Mouse (Mus musculus): ENCODE measurements around the gene Elp5. TPM values are rescaled to one million over a fixed set of nuclear protein-coding genes. Genes with fewer than 3 reads are reported as not detected.

The Elp5 gene
- polyA plus RNA-seq, 1 experiment from 2014 or later: 154 TPM

DNA sequence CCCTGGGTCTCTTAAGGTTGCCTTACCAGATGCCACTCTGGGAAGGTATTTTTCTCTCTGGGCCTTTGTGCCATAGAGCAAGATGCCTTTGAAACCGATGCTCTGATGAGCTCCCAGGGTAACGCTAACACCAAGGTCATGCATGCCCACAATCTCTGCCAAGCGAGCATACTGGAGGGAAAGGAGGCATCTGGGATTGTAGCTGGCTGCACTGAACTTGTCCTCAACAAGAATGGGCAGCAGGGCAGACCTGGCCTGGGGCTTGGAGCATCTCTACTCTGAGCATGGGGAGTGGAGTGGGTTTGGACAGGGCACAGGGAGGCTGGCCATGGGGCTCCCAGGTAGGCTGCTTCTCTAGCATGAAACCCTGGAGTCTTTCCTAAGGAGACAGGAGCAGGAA, 31.1 kb upstream of the Elp5 start:
- H3K4me2 ChIP-seq: no peak overlapping the region
- peaks cover 35% of the 10 kb centered on the region for H3K4me1 ChIP-seq (replicated peaks)
- no peak for ATAC-seq (ENCODE audit: low FRiP score)
- H3K4me3 ChIP-seq: no peak overlapping the region
- no peaks in the 10 kb centered on the region for H3K27me3 ChIP-seq
- no peak overlapping the region for H3K27ac ChIP-seq
- peak overlapping the region; percentile 14; the same call in 1 of the 2 replicates for H3K9ac ChIP-seq
- H3K36me3 ChIP-seq: peaks cover 55% of the 10 kb centered on the region
- 90% methylated on average over 3 of the region's 3 CpGs for WGBS
- no peaks in the 10 kb centered on the region for H3K9me3 ChIP-seq

DNA sequence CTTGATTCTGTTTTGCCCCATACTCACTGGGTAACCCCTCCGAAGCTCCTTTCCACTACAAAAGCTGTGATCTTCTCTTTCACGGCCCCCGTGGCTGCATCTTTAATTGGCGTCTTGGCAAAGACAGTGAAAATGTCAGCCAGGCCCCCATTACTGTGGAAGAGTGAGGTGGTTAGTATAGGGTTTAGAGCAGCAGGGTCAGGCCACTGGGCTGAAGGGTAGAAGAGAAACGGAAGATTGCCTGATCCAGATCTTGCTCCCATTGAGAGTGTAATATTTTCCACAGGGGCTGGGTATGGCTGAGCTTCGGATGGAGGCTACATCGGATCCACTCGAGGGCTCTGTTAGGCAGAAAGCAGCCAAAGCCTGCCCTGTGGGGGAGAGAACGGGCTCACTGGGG, 30.6 kb upstream of the Elp5 start:
- 83% methylated on average over 9 of the region's 9 CpGs for WGBS
- no peaks in the 10 kb centered on the region for H3K27me3 ChIP-seq
- H3K27ac ChIP-seq: no peak overlapping the region
- H3K36me3 ChIP-seq: peaks cover 59% of the 10 kb centered on the region
- ATAC-seq (ENCODE audit: low FRiP score): no peak
- H3K4me1 ChIP-seq (replicated peaks): peaks cover 33% of the 10 kb centered on the region
- no peak overlapping the region for H3K4me2 ChIP-seq
- no peaks in the 10 kb centered on the region for H3K9me3 ChIP-seq
- no peak overlapping the region for H3K9ac ChIP-seq
- no peak overlapping the region for H3K4me3 ChIP-seq

DNA sequence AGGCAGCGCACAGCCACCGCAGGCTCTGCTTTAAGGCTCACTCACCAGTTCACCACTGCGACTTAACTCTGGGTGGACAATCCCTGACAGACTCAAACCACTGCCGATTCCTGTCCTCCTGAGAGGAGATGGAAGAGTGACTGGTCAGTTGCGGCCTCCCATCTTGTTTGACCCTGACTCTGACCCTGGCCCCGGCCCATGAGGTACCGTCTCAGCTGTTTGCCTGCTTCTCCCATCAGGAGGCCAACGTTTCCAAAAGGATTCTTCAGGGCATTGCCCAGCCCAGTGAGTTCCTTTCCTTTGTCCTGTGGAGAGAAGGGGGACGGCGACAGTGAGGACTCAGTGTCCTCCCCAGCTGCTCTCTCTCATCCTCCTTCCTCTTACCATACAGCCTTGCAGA, 28.6 kb upstream of the Elp5 start:
- Histone ChIP-seq H3K9ac (no peak overlapping the region), H3K27me3 (no peaks in the 10 kb centered on the region), H3K4me1 (replicated peaks) (peaks cover 20% of the 10 kb centered on the region), H3K27ac (no peak overlapping the region), H3K36me3 (peaks cover 79% of the 10 kb centered on the region), H3K4me2 (no peak overlapping the region), H3K9me3 (no peaks in the 10 kb centered on the region), H3K4me3 (no peak overlapping the region)
- 79% methylated on average over 10 of the region's 10 CpGs for WGBS
- no peak for ATAC-seq (ENCODE audit: low FRiP score)

DNA sequence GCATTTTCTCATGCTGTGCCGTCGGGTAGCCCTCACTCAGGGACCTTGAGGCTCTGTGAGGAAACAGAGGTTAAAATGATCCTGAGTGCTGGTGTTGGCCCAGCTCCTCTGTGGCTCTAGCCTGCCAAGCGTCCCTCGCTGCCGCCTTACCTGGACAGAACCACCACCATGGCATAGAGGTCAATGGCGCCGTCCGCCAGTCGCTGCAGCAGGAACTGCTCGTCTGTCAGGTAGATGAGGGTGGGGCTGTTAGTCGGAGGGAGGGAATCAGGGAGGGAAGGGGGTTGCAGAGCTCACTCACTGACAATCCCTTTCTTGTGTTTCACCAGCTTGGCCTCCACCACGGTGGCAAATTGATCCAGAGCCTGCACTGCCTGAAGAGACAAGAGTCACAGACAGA, 28.2 kb upstream of the Elp5 start:
- 94% methylated on average over 12 of the region's 12 CpGs for WGBS
- peaks cover 83% of the 10 kb centered on the region for H3K36me3 ChIP-seq
- no peak overlapping the region for H3K27ac ChIP-seq
- H3K4me3 ChIP-seq: no peak overlapping the region
- H3K4me2 ChIP-seq: no peak overlapping the region
- no peaks in the 10 kb centered on the region for H3K27me3 ChIP-seq
- H3K4me1 ChIP-seq (replicated peaks): peaks cover 20% of the 10 kb centered on the region
- no peaks in the 10 kb centered on the region for H3K9me3 ChIP-seq
- H3K9ac ChIP-seq: no peak overlapping the region
- no peak for ATAC-seq (ENCODE audit: low FRiP score)

DNA sequence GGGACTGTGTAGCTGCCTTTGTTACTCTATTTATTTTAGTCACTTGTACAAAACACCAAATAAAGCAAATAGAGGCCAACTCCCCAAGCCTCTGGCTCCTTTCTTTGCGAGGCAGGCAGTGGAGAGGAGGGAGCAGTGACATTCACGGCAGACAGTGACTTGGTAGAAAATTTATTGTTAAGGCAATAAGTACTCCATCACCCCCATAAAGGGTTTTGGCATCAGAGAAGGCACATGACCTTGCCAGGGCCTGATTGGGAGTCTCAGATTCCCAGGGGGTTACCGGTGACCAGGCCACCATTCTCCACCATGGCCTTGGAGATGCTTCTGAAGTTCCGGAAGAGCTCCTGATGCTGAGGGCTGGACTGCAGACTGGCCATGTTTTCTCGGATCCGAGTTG, 27.7 kb upstream of the Elp5 start:
- H3K4me2 ChIP-seq: no peak overlapping the region
- peaks cover 19% of the 10 kb centered on the region for H3K4me1 ChIP-seq (replicated peaks)
- peaks cover 88% of the 10 kb centered on the region for H3K36me3 ChIP-seq
- H3K27ac ChIP-seq: no peak overlapping the region
- no peak for ATAC-seq (ENCODE audit: low FRiP score)
- no peak overlapping the region for H3K4me3 ChIP-seq
- no peaks in the 10 kb centered on the region for H3K27me3 ChIP-seq
- no peak overlapping the region for H3K9ac ChIP-seq
- H3K9me3 ChIP-seq: no peaks in the 10 kb centered on the region
- WGBS: 89% methylated on average over 6 of the region's 6 CpGs

DNA sequence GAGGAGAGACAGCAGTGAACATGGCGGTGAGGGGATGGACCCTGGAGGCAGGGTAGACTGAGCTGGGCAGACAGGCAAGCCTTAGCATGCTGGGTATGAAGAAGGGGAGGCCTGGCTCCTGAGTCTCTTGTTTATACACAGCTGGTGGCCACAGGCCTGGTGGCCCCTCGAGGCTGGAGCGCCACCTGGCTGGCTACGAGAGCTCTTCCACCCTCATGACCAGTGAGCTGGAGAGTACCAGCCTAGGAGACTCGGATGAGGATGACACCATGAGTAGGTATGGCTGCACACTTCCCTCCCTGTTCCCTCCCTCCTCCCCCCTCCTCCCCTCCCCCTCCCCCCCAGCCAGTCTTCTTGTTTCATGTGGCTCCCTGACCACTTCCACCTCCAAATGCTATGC, 23.2 kb upstream of the Elp5 start:
- Histone ChIP-seq H3K4me2 (no peak overlapping the region), H3K9me3 (no peaks in the 10 kb centered on the region), H3K9ac (no peak overlapping the region), H3K36me3 (peaks cover 63% of the 10 kb centered on the region), H3K4me3 (no peak overlapping the region), H3K4me1 (replicated peaks) (peaks cover 39% of the 10 kb centered on the region), H3K27me3 (no peaks in the 10 kb centered on the region), H3K27ac (no peak overlapping the region)
- ATAC-seq (ENCODE audit: low FRiP score): no peak
- WGBS: 56% methylated on average over 5 of the region's 5 CpGs

DNA sequence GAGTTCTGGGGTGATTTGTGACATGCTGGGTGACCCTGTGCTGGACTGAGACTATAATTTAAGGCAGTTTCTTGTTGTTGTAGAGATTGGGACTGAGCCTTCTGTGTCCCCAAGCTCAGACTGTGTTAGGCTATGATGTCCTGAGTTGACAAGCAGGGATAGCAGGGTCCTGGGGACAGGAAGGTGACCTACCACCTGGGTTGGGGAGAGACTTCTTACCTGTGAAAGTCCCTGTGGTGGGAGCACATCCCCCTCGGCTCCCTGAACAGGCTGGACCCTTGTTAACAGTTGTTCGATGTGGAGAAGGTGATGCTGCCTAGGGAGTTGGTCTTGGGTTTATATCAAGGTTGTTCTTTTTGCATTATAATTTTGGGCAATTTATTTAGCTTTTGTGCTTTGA, 20.2 kb upstream of the Elp5 start:
- H3K9me3 ChIP-seq: no peaks in the 10 kb centered on the region
- H3K4me1 ChIP-seq (replicated peaks): peaks cover 62% of the 10 kb centered on the region
- H3K36me3 ChIP-seq: peaks cover 54% of the 10 kb centered on the region
- H3K27ac ChIP-seq: no peak overlapping the region
- H3K4me2 ChIP-seq: peak overlapping the region; percentile 85
- ATAC-seq (ENCODE audit: low FRiP score): no peak
- no peaks in the 10 kb centered on the region for H3K27me3 ChIP-seq
- peak overlapping the region; percentile 57; the same call in 1 of the 2 replicates for H3K9ac ChIP-seq
- 92% methylated on average over 2 of the region's 2 CpGs for WGBS
- peak overlapping the region; percentile 77 for H3K4me3 ChIP-seq

DNA sequence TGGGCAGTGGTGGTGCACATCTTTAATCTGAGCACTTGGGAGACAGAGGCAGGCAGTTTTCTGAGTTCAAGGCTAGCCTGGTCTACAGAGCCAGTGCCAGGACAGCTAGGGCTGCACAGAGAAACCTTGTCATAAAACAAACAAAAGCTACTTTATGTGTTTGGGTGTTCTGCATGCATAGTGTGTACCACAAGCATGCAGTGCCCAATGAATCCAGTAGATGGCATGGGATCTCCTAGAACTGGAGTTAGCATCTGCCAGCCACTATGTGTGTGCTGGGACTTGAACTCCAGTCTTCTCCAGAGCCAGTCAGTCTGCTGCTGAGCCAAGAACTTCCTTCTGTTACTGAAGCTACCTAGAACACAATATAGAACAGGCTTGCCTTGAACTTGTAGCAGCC, 19.5 kb upstream of the Elp5 start:
- no peak for ATAC-seq (ENCODE audit: low FRiP score)
- Histone ChIP-seq H3K4me3 (peak overlapping the region; percentile 77), H3K9ac (no peak overlapping the region), H3K4me1 (replicated peaks) (peaks cover 65% of the 10 kb centered on the region), H3K4me2 (peak overlapping the region; percentile 85), H3K27ac (no peak overlapping the region), H3K27me3 (no peaks in the 10 kb centered on the region), H3K9me3 (no peaks in the 10 kb centered on the region), H3K36me3 (peaks cover 48% of the 10 kb centered on the region)

DNA sequence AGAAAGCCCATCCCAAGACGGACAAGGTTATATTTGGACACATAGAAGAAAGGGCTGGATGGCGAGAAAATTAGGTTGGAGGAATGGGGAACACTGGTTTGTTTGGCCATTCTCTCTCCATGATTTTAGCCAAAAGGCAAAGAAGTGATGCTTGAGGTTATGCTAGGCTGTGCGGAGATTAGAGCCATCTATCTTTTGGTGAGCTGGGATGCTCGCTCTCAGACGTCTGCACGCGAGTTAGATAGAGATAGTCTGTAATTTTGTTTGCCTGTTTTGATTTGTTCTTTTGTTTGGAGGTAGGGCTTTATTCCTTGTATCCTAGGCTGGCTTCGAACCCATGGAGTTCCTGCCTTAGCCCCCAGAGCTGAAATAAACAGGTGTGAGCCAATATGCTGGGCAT, 18.8 kb upstream of the Elp5 start:
- 13% methylated on average over 8 of the region's 8 CpGs for WGBS
- no peaks in the 10 kb centered on the region for H3K27me3 ChIP-seq
- peak overlapping the region; percentile 89 for H3K9ac ChIP-seq
- H3K9me3 ChIP-seq: no peaks in the 10 kb centered on the region
- H3K4me3 ChIP-seq: peak overlapping the region; percentile 77
- H3K36me3 ChIP-seq: peaks cover 41% of the 10 kb centered on the region
- H3K27ac ChIP-seq: peak overlapping the region; percentile 97
- H3K4me1 ChIP-seq (replicated peaks): peaks cover 65% of the 10 kb centered on the region
- peak overlapping the region; percentile 85 for H3K4me2 ChIP-seq
- ATAC-seq (ENCODE audit: low FRiP score): no peak

DNA sequence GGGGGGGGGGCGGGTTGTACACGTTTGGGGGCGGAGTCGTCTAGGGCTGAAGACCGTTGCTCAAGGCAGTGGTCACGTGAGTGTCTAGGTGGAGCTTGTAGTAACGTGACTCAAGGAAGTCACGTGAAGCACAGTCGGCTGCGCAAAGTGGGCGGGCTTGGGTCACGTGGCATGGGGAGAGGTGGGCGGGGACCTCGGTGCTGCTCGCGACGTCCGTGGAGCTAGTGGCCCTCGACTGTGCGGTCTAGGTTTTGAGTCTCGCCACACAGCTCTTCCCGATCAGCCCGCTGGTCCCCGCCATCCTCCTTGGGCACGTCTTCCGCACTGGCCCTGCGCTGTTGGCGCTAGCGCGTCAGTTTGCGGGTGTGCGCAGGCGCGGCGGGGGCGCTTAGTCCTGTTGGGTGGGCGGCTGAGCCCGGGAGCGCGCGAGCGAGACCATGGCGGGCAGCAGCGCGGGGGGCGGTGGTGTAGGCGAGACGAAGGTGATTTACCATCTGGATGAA, 18.1 kb upstream of the Elp5 start, which contains the start of gene Dvl2:
TSS of gene Dvl2 (plus strand) at position 200 of the 503 bp plus-strand sequence.
- H3K4me1 ChIP-seq (replicated peaks): peaks cover 65% of the 10 kb centered on the region
- H3K4me3 ChIP-seq: peak within 1 kb of the TSS; percentile 77
- peak within 1 kb of the TSS; percentile 85 for H3K4me2 ChIP-seq
- peak within 1 kb of the TSS; percentile 89 for H3K9ac ChIP-seq
- WGBS: 0% methylated on average over 47 of the region's 48 CpGs
- peak; percentile 69 for ATAC-seq (ENCODE audit: low FRiP score)
- peak within 1 kb of the TSS; percentile 97 for H3K27ac ChIP-seq
- no peaks in the 10 kb centered on the region for H3K9me3 ChIP-seq
- H3K36me3 ChIP-seq: peaks cover 33% of the 10 kb centered on the region
- no peaks in the 10 kb centered on the region for H3K27me3 ChIP-seq

DNA sequence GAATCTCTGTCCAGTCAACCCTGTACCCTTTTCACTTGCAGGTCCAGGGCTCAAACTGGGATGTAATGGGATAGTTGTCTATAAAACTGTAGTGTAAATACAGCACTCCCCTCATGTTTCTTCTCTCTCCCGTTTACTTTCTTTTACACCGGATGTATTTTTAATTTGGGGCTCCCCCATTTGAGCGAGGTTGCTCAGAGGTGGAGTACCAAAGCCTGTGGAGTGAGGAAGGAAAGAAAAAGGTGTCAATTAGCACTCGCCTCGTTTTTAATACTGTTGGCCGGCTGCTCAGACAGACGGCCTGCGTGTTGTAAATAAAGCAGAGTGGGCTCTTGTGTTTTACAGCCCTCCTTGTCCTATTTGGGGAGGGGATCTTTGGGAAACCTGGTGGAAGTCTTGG, 17.3 kb upstream of the Elp5 start:
- Histone ChIP-seq H3K4me2 (peak overlapping the region; percentile 85; the same call in 1 of the 2 replicates), H3K27me3 (no peaks in the 10 kb centered on the region), H3K4me1 (replicated peaks) (peaks cover 63% of the 10 kb centered on the region), H3K9me3 (no peaks in the 10 kb centered on the region), H3K36me3 (peaks cover 27% of the 10 kb centered on the region), H3K27ac (peak overlapping the region; percentile 97), H3K4me3 (peak overlapping the region; percentile 15), H3K9ac (no peak overlapping the region)
- no peak for ATAC-seq (ENCODE audit: low FRiP score)
- 84% methylated on average over 8 of the region's 8 CpGs for WGBS

DNA sequence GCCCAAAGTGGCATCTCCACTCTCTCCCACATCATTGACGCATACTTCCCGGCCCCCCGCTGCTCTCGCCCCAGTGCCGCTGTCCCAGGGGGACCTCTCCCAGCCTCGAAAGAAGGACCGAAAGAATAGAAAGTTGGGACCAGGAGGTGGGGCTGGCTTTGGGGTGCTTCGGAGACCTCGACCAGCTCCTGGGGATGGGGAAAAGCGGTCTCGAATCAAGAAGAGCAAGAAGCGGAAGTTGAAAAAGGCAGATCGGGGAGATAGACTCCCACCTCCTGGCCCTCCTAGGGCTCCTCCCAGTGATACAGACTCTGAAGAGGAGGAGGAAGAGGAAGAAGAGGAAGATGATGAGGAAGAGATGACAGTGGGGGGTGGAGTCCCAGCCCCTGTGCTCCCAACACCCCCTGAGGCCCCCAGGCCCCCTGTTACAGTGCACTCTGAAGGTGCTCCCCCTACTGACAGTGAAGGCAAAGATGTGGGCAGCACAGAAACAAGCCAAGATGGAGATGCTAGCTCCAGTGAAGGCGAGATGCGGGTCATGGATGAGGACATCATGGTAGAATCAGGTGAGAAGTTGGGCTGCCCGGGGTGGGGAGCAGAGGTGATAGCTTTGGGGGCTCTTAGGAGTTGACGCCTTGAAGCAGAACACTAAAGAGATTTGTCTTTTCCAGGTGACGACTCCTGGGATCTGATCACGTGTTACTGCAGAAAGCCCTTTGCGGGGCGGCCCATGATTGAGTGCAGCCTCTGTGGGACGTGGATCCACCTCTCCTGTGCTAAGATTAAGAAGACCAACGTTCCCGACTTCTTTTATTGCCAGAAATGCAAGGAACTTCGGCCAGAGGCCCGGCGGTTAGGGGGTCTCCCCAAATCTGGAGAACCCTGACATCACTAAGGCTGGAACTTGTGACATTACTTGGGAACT, 16.5 kb upstream of the Elp5 start:
- H3K4me3 ChIP-seq: peak overlapping the region; percentile 91
- H3K27me3 ChIP-seq: no peaks in the 10 kb centered on the region
- H3K36me3 ChIP-seq: peaks cover 34% of the 10 kb centered on the region
- 92% methylated on average over 27 of the region's 27 CpGs for WGBS
- H3K9ac ChIP-seq: 0 out of 2 replicates have a peak overlapping the region, but pooled peaks have one; percentile 13
- peaks cover 63% of the 10 kb centered on the region for H3K4me1 ChIP-seq (replicated peaks)
- H3K27ac ChIP-seq: no peak overlapping the region; the same call in 1 of the 2 replicates
- no peak for ATAC-seq (ENCODE audit: low FRiP score)
- peak overlapping the region; percentile 71; the same call in 1 of the 2 replicates for H3K4me2 ChIP-seq
- no peaks in the 10 kb centered on the region for H3K9me3 ChIP-seq

Measured in hindbrain, embryonic 13.5 days (tissue).